Mouse (Mus musculus) G1E (cell line): ENCODE data around the gene Aspdh. TPM values are rescaled to one million over a fixed set of nuclear protein-coding genes. Genes with fewer than 3 reads are reported as not detected.

Experiments
- ATAC-seq: 2 replicates; pipeline ENCODE4 v1.8.0; 2016; ENCODE audit warnings: mild to moderate bottlenecking; ENCODE audit not compliant: insufficient number of reproducible peaks, poor library complexity, low FRiP score, severe bottlenecking; ENCODE audit errors: extremely low read depth
- DNase-seq: peaks from one replicate; pipeline ENCODE4 v3.0.0; 2012; ENCODE audit warnings: low spot score
- H3K27me3 ChIP-seq: 2 replicates; pipeline ENCODE4 v1.6.1; 2012; ENCODE audit warnings: mild to moderate bottlenecking, low read length, inconsistent platforms; ENCODE audit not compliant: insufficient read depth
- H3K36me3 ChIP-seq: replicated peaks from 2 replicates; pipeline ENCODE3; 2012; ENCODE audit warnings: mild to moderate bottlenecking, inconsistent platforms
- H3K4me1 ChIP-seq: 2 replicates; pipeline ENCODE4 v1.6.1; 2012; ENCODE audit warnings: low read depth, low read length, inconsistent platforms, mixed read lengths; ENCODE audit not compliant: insufficient read depth
- H3K4me3 ChIP-seq: 2 replicates; pipeline ENCODE4 v1.5.1; 2012; ENCODE audit warnings: low read depth, mild to moderate bottlenecking, inconsistent platforms, low read length, moderate library complexity, mixed read lengths
- H3K9me3 ChIP-seq: replicated peaks from 2 replicates; pipeline ENCODE4 v1.6.1; 2012; ENCODE audit warnings: inconsistent platforms
- CTCF ChIP-seq: IDR thresholded peaks from 2 replicates; pipeline ENCODE4 v1.5.1; 2012; ENCODE audit warnings: low read depth, low read length, inconsistent platforms, mixed read lengths
- GATA1 ChIP-seq: IDR thresholded peaks from 2 replicates; pipeline ENCODE4 v1.6.1; 2012; ENCODE audit warnings: borderline replicate concordance, low read length, inconsistent platforms, mixed read lengths
- GATA2 ChIP-seq: IDR thresholded peaks from 2 replicates; pipeline ENCODE4 v1.6.1; 2012; ENCODE audit warnings: low read depth, low read length, inconsistent platforms, borderline replicate concordance
- POLR2AphosphoS5 ChIP-seq: IDR thresholded peaks from 2 replicates; pipeline ENCODE4 v1.6.1; 2012; ENCODE audit warnings: low read depth, low read length, inconsistent platforms; ENCODE audit not compliant: insufficient replicate concordance
- TAL1 ChIP-seq: conservative IDR thresholded peaks from 2 replicates; pipeline ENCODE4 v1.6.1; 2012; ENCODE audit warnings: low read depth, low read length, inconsistent platforms, mixed read lengths
- polyA plus RNA-seq: library from polyadenylated mRNA; stranded (reverse); fragments of >175 nt; gene quantifications from 2 replicates; pipeline ENCODE4 v1.2.3, GENCODE M21; 2012
- total RNA-seq, 2 experiments: library from RNA; stranded (forward) in 1 of 2; stranded (reverse) in 1 of 2; fragments of 200-1000 nt in 1 of 2; fragments of >200 nt in 1 of 2; fragmentation: Nextera tagmentation in 1 of 2; gene quantifications; 2 replicates each; pipeline ENCODE4 v1.2.3; 2014 to 2017

The Aspdh gene
- total and polyA plus RNA-seq, 3 experiments = not detected

GRCm38 (mm10) chr7:44461503-44462217, 3.5 kb upstream of the Aspdh start:
- ATAC-seq = no peak
- no peak for TF ChIP-seq TAL1
- TF ChIP-seq CTCF = no peak
- no peak for TF ChIP-seq POLR2AphosphoS5
- no peak for TF ChIP-seq GATA2
- no peak for TF ChIP-seq GATA1
- Histone ChIP-seq H3K9me3 (peaks cover 12% of the 10 kb centered on the region; the same call in 1 of the 2 replicates), H3K4me1 (peaks cover 11% of the 10 kb centered on the region), H3K4me3 (peak overlapping the region; percentile 31), H3K36me3 (no peaks in the 10 kb centered on the region), H3K27me3 (peaks cover 28% of the 10 kb centered on the region; the same call in 1 of the 2 replicates)
- DNase-seq = no peak

DNA sequence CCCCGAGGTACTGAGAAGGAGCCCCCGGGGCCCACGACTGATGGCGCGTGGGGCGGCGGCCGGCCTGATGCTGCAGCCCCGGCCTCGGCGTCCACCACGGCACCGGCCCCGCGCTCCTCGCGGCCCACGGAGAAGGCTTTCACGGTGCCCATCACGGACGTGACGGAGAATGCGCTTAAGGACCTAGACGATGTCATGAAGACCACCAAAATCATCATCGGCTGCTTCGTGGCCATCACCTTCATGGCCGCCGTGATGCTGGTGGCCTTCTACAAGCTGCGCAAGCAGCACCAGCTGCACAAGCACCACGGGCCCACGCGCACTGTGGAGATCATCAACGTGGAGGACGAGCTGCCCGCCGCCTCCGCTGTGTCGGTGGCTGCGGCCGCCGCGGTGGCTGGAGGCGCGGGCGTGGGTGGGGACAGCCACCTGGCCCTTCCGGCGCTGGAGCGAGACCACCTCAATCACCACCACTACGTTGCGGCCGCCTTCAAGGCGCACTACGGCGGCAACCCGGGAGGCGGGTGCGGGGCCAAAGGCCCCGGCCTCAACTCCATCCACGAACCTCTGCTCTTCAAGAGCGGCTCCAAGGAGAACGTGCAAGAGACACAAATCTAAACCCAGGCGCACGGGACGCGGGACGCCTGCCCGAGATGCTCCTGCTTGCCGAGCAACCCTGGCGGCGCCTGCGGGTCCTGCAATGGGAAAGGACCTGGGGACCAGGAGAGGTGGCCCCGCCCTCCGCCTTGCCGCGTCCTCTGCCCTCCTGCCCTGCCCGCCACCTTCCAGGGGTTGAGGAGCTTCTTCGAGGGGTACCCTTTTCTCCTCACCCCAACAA, 2.8 kb upstream of the Aspdh start:
- DNase-seq (no peak), ATAC-seq (no peak)
- Histone ChIP-seq H3K4me3 (no peak overlapping the region), H3K9me3 (peaks cover 12% of the 10 kb centered on the region; the same call in 1 of the 2 replicates), H3K36me3 (no peaks in the 10 kb centered on the region), H3K27me3 (peaks cover 28% of the 10 kb centered on the region; the same call in 1 of the 2 replicates), H3K4me1 (peaks cover 19% of the 10 kb centered on the region)
- TF ChIP-seq GATA1 = no peak
- no peak for TF ChIP-seq POLR2AphosphoS5
- TF ChIP-seq TAL1 = no peak

DNA sequence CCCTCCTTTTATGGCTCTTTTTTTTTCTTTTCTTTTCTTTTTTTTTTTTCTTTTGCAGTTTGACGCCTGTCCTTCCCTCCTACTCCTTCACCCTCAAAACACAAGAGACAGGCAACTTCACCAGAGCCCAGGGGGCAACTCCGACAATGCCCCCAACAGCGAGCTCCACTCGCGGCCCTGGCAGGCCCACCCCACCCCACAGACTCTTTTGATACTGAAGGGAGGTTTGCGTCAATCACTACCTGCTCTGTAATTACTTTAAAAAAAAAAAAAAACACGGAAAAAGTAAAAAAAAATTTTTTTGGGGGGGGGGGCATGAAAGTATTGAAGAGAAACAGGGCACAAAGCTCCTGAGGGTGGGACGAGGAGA, 2.1 kb upstream of the Aspdh start:
- no peak for TF ChIP-seq CTCF
- no peak for TF ChIP-seq TAL1
- no peak for TF ChIP-seq GATA2
- no peak for TF ChIP-seq POLR2AphosphoS5
- Histone ChIP-seq H3K36me3 (no peaks in the 10 kb centered on the region), H3K4me1 (peaks cover 21% of the 10 kb centered on the region), H3K4me3 (no peak overlapping the region), H3K27me3 (peaks cover 28% of the 10 kb centered on the region; the same call in 1 of the 2 replicates), H3K9me3 (peaks cover 12% of the 10 kb centered on the region; the same call in 1 of the 2 replicates)
- ATAC-seq (no peak), DNase-seq (no peak)

DNA sequence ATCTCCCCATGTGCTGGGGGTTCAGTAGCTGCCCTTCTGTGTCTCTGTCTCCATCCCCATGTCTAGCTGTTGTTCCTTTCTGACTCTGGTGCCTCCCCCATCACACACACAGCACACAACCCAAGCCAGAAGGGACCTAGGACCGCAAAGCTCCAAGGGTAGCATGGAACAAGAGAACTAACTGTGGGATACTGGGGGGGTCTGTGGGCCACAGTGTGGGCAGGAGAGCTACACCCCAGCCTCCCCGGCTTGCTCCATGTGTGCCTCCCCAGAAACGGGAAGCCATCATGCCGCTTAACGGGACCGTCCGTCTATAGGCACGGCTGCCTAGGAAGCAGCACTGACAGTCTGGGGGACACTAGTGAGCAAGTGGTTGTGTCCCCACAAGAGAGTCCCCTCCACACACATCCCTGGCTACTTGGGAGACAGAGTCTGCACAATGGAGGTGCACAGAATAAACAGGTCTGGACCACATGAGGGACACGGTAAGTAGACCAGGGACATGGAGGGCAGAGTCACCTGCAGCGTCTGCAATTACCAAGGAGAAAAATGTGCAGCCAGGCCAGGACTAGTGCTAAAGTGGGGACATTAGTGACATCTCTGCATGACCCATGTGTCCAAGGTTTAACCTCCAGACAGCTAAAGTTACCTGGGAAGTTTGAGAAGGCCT, 1.5 kb upstream of the Aspdh start:
- Histone ChIP-seq H3K27me3 (peaks cover 28% of the 10 kb centered on the region; the same call in 1 of the 2 replicates), H3K9me3 (peaks cover 12% of the 10 kb centered on the region; the same call in 1 of the 2 replicates), H3K4me3 (no peak overlapping the region), H3K36me3 (peaks cover under 1% of the 10 kb centered on the region), H3K4me1 (peaks cover 28% of the 10 kb centered on the region)
- TF ChIP-seq TAL1 (no peak), POLR2AphosphoS5 (no peak), GATA2 (no peak), GATA1 (no peak), CTCF (no peak)
- no peak for DNase-seq
- no peak for ATAC-seq

GRCm38 (mm10) chr7:44464511-44464910, 680 bp upstream of the Aspdh start:
- Histone ChIP-seq H3K36me3 (peaks cover 9% of the 10 kb centered on the region), H3K4me3 (no peak overlapping the region), H3K9me3 (peaks cover 12% of the 10 kb centered on the region; the same call in 1 of the 2 replicates), H3K27me3 (peaks cover 24% of the 10 kb centered on the region; the same call in 1 of the 2 replicates), H3K4me1 (peaks cover 36% of the 10 kb centered on the region)
- no peak for ATAC-seq
- TF ChIP-seq TAL1 = no peak
- no peak for TF ChIP-seq GATA2
- TF ChIP-seq POLR2AphosphoS5 = no peak
- no peak for TF ChIP-seq CTCF
- no peak for TF ChIP-seq GATA1
- no peak for DNase-seq
